Mouse (Mus musculus): ENCODE measurements around the gene Olfr243. TPM values are rescaled to one million over a fixed set of nuclear protein-coding genes. Genes with fewer than 3 reads are reported as not detected.
A peak's percentile ranks its signal among the peaks of the same experiment; 100 is the strongest.
"Not testable (repeated sequence)": the region's sequence is repeated elsewhere in the genome, so short reads cannot be mapped to it uniquely, and the experiment has no call there.

The Olfr243 gene
- total and polyA plus RNA-seq, 2 experiments: not detected

GRCm38 (mm10) chr7:103730074-103730473 is 15.6 kb downstream of the Olfr243 start, which contains the start of gene Olfr628:
Olfr628 (plus strand) TSS chr7:103730374.
- Histone ChIP-seq H3K27me3 (ENCODE audit: control insufficient read depth, insufficient read depth, low read length) (no peaks in the 10 kb centered on the region), H3K36me3 (ENCODE audit: control insufficient read depth, insufficient read depth, low read length) (no peaks in the 10 kb centered on the region), H3K79me2 (ENCODE audit: control insufficient read depth, insufficient read depth, low read length) (no peaks in the 10 kb centered on the region), H3K9ac (ENCODE audit: low read depth, low read length) (no peak within 1 kb of the TSS), H3K4me1 (ENCODE audit: control insufficient read depth, insufficient read depth, low read length) (no peaks in the 10 kb centered on the region), H3K4me3 (ENCODE audit: insufficient read depth, low read depth, low read length) (no peak within 1 kb of the TSS), H3K27ac (replicated peaks; ENCODE audit: insufficient read depth, low read depth, low read length) (no peak within 1 kb of the TSS)
- TF ChIP-seq CTCF (IDR thresholded peaks at IDR 0.05; ENCODE audit: low read depth, low read length): no peak
- TF ChIP-seq POLR2A (IDR thresholded peaks at IDR 0.05; ENCODE audit: extremely low read depth, insufficient read depth, low read length): no peak
- DNase-seq (ENCODE audit: extremely low read depth, low read depth, low spot score): no peak
- WGBS: 85% methylated on average over 1 of the region's 1 CpGs

- no peaks in the 10 kb centered on the region for H3K4me1 ChIP-seq (ENCODE audit: control insufficient read depth, insufficient read depth, low read length)
- no peak for DNase-seq (ENCODE audit: extremely low read depth, low read depth, low spot score)
- no peak within 1 kb of the TSS for H3K9ac ChIP-seq (ENCODE audit: low read depth, low read length)
- TF ChIP-seq CTCF (IDR thresholded peaks at IDR 0.05; ENCODE audit: low read depth, low read length) (no peak), POLR2A (IDR thresholded peaks at IDR 0.05; ENCODE audit: extremely low read depth, insufficient read depth, low read length) (no peak)
- no peaks in the 10 kb centered on the region for H3K27me3 ChIP-seq (ENCODE audit: control insufficient read depth, insufficient read depth, low read length)
- H3K79me2 ChIP-seq (ENCODE audit: control insufficient read depth, insufficient read depth, low read length): no peaks in the 10 kb centered on the region
- H3K36me3 ChIP-seq (ENCODE audit: control insufficient read depth, insufficient read depth, low read length): no peaks in the 10 kb centered on the region
- H3K27ac ChIP-seq (replicated peaks; ENCODE audit: insufficient read depth, low read depth, low read length): no peak within 1 kb of the TSS
- no peak within 1 kb of the TSS for H3K4me3 ChIP-seq (ENCODE audit: insufficient read depth, low read depth, low read length)
- 77% methylated on average over 2 of the region's 2 CpGs for WGBS
Observed at GRCm38 (mm10) chr7:103744843-103745242, 30.4 kb downstream of the Olfr243 start, which contains the start of gene Olfr629. Olfr629 (minus strand) TSS chr7:103744943.

- no peak for TF ChIP-seq POLR2A (IDR thresholded peaks at IDR 0.05; ENCODE audit: extremely low read depth, insufficient read depth, low read length)
- no peak for TF ChIP-seq CTCF (IDR thresholded peaks at IDR 0.05; ENCODE audit: low read depth, low read length)
- H3K36me3 ChIP-seq (ENCODE audit: control insufficient read depth, insufficient read depth, low read length): no peaks in the 10 kb centered on the region
- no peak within 1 kb of the TSS for H3K9ac ChIP-seq (ENCODE audit: low read depth, low read length)
- 38% methylated on average over 2 of the region's 2 CpGs for WGBS
- no peaks in the 10 kb centered on the region for H3K27me3 ChIP-seq (ENCODE audit: control insufficient read depth, insufficient read depth, low read length)
- no peaks in the 10 kb centered on the region for H3K4me1 ChIP-seq (ENCODE audit: control insufficient read depth, insufficient read depth, low read length)
- no peak within 1 kb of the TSS for H3K4me3 ChIP-seq (ENCODE audit: insufficient read depth, low read depth, low read length)
- no peak for DNase-seq (ENCODE audit: extremely low read depth, low read depth, low spot score)
- no peak within 1 kb of the TSS for H3K27ac ChIP-seq (replicated peaks; ENCODE audit: insufficient read depth, low read depth, low read length)
- H3K79me2 ChIP-seq (ENCODE audit: control insufficient read depth, insufficient read depth, low read length): no peaks in the 10 kb centered on the region
Observed at GRCm38 (mm10) chr7:103757233-103757632, 42.8 kb downstream of the Olfr243 start, which contains the start of gene Olfr630. Olfr630 (minus strand) TSS chr7:103757333.

- not testable (repeated sequence) for H3K79me2 ChIP-seq (ENCODE audit: control insufficient read depth, insufficient read depth, low read length); H3K36me3 ChIP-seq (ENCODE audit: control insufficient read depth, insufficient read depth, low read length); H3K9ac ChIP-seq (ENCODE audit: low read depth, low read length); H3K27me3 ChIP-seq (ENCODE audit: control insufficient read depth, insufficient read depth, low read length); H3K27ac ChIP-seq (replicated peaks; ENCODE audit: insufficient read depth, low read depth, low read length); H3K4me1 ChIP-seq (ENCODE audit: control insufficient read depth, insufficient read depth, low read length); H3K4me3 ChIP-seq (ENCODE audit: insufficient read depth, low read depth, low read length)
- 74% methylated on average over 6 of the region's 6 CpGs for WGBS
- DNase-seq (ENCODE audit: extremely low read depth, low read depth, low spot score): peak; percentile 12
Observed at GRCm38 (mm10) chr7:103762212-103762611, 47.7 kb downstream of the Olfr243 start.

- H3K4me3 ChIP-seq (ENCODE audit: insufficient read depth, low read depth, low read length); H3K79me2 ChIP-seq (ENCODE audit: control insufficient read depth, insufficient read depth, low read length); H3K4me1 ChIP-seq (ENCODE audit: control insufficient read depth, insufficient read depth, low read length); H3K36me3 ChIP-seq (ENCODE audit: control insufficient read depth, insufficient read depth, low read length); H3K27me3 ChIP-seq (ENCODE audit: control insufficient read depth, insufficient read depth, low read length); H3K27ac ChIP-seq (replicated peaks; ENCODE audit: insufficient read depth, low read depth, low read length); DNase-seq (ENCODE audit: extremely low read depth, low read depth, low spot score); H3K9ac ChIP-seq (ENCODE audit: low read depth, low read length): not testable (repeated sequence)
- WGBS: 79% methylated on average over 6 of the region's 6 CpGs
Observed at GRCm38 (mm10) chr7:103767687-103768086, 53.2 kb downstream of the Olfr243 start.

Other genes with a start within 250 kb of the Olfr243 start
Only the 30 nearest of the 33 such genes appear.
- not detected in 2 replicates for gene Olfr609, start 216.6 kb upstream of the Olfr243 start, total RNA-seq (2014; rRNA removed)
- gene Olfr609, start 216.6 kb upstream of the Olfr243 start, polyA plus RNA-seq (2012; rRNA removed): not detected in 2 replicates
- not detected in 2 replicates for gene Olfr610, start 202.5 kb upstream of the Olfr243 start, total RNA-seq (2014; rRNA removed)
- not detected in 2 replicates for gene Olfr610, start 202.5 kb upstream of the Olfr243 start, polyA plus RNA-seq (2012; rRNA removed)
- gene Olfr611, start 193.8 kb upstream of the Olfr243 start, total RNA-seq (2014; rRNA removed): not detected in 2 replicates
- not detected in 2 replicates for gene Olfr611, start 193.8 kb upstream of the Olfr243 start, polyA plus RNA-seq (2012; rRNA removed)
- not detected in 2 replicates for gene Olfr612, start 172.0 kb upstream of the Olfr243 start, total RNA-seq (2014; rRNA removed)
- not detected in 2 replicates for gene Olfr612, start 172.0 kb upstream of the Olfr243 start, polyA plus RNA-seq (2012; rRNA removed)
- not detected in 2 replicates for gene Olfr613, start 166.6 kb upstream of the Olfr243 start, total RNA-seq (2014; rRNA removed)
- gene Olfr613, start 166.6 kb upstream of the Olfr243 start, polyA plus RNA-seq (2012; rRNA removed): not detected in 2 replicates
- not detected in 2 replicates for gene Olfr615, start 158.6 kb upstream of the Olfr243 start, total RNA-seq (2014; rRNA removed)
- not detected in 2 replicates for gene Olfr615, start 158.6 kb upstream of the Olfr243 start, polyA plus RNA-seq (2012; rRNA removed)
- not detected in 2 replicates for gene Olfr616, start 145.5 kb upstream of the Olfr243 start, total RNA-seq (2014; rRNA removed)
- not detected in 2 replicates for gene Olfr616, start 145.5 kb upstream of the Olfr243 start, polyA plus RNA-seq (2012; rRNA removed)
- gene Olfr617, start 141.6 kb upstream of the Olfr243 start, total RNA-seq (2014; rRNA removed): not detected in 2 replicates
- not detected in 2 replicates for gene Olfr617, start 141.6 kb upstream of the Olfr243 start, polyA plus RNA-seq (2012; rRNA removed)
- gene Olfr618, start 124.6 kb upstream of the Olfr243 start, total RNA-seq (2014; rRNA removed): not detected in 2 replicates
- gene Olfr618, start 124.6 kb upstream of the Olfr243 start, polyA plus RNA-seq (2012; rRNA removed): not detected in 2 replicates
- gene Olfr619, start 114.1 kb upstream of the Olfr243 start, total RNA-seq (2014; rRNA removed): not detected in 2 replicates
- not detected in 2 replicates for gene Olfr619, start 114.1 kb upstream of the Olfr243 start, polyA plus RNA-seq (2012; rRNA removed)
- not detected in 2 replicates for gene Olfr620, start 102.1 kb upstream of the Olfr243 start, total RNA-seq (2014; rRNA removed)
- not detected in 2 replicates for gene Olfr620, start 102.1 kb upstream of the Olfr243 start, polyA plus RNA-seq (2012; rRNA removed)
- gene Olfr622, start 72.0 kb upstream of the Olfr243 start, total RNA-seq (2014; rRNA removed): not detected in 2 replicates
- gene Olfr622, start 72.0 kb upstream of the Olfr243 start, polyA plus RNA-seq (2012; rRNA removed): not detected in 2 replicates
- gene Olfr623, start 51.0 kb upstream of the Olfr243 start, total RNA-seq (2014; rRNA removed): not detected in 2 replicates
- not detected in 2 replicates for gene Olfr623, start 51.0 kb upstream of the Olfr243 start, polyA plus RNA-seq (2012; rRNA removed)
- gene Olfr624, start 43.5 kb upstream of the Olfr243 start, total RNA-seq (2014; rRNA removed): under 0.01 and 0.07 TPM in 2 replicates
- not detected in 2 replicates for gene Olfr624, start 43.5 kb upstream of the Olfr243 start, polyA plus RNA-seq (2012; rRNA removed)
- not detected in 2 replicates for gene Olfr625-ps1, start 32.0 kb upstream of the Olfr243 start, total RNA-seq (2014; rRNA removed)
- not detected in 2 replicates for gene Olfr625-ps1, start 32.0 kb upstream of the Olfr243 start, polyA plus RNA-seq (2012; rRNA removed)
- gene Olfr628, start 15.7 kb downstream of the Olfr243 start, total RNA-seq (2014; rRNA removed): not detected in 2 replicates
- gene Olfr628, start 15.7 kb downstream of the Olfr243 start, polyA plus RNA-seq (2012; rRNA removed): not detected in 2 replicates
- not detected in 2 replicates for gene Olfr629, start 30.3 kb downstream of the Olfr243 start, total RNA-seq (2014; rRNA removed)
- gene Olfr629, start 30.3 kb downstream of the Olfr243 start, polyA plus RNA-seq (2012; rRNA removed): not detected in 2 replicates
- gene Olfr630, start 42.7 kb downstream of the Olfr243 start, total RNA-seq (2014; rRNA removed): not detected in 2 replicates
- not detected in 2 replicates for gene Olfr630, start 42.7 kb downstream of the Olfr243 start, polyA plus RNA-seq (2012; rRNA removed)
- not detected in 2 replicates for gene Olfr69, start 56.9 kb downstream of the Olfr243 start, total RNA-seq (2014; rRNA removed)
- gene Olfr69, start 56.9 kb downstream of the Olfr243 start, polyA plus RNA-seq (2012; rRNA removed): not detected in 2 replicates
- not detected in 2 replicates for gene Olfr68, start 65.0 kb downstream of the Olfr243 start, total RNA-seq (2014; rRNA removed)
- not detected in 2 replicates for gene Olfr68, start 65.0 kb downstream of the Olfr243 start, polyA plus RNA-seq (2012; rRNA removed)
- not detected in 2 replicates for gene Olfr67, start 77.2 kb downstream of the Olfr243 start, total RNA-seq (2014; rRNA removed)
- gene Olfr67, start 77.2 kb downstream of the Olfr243 start, polyA plus RNA-seq (2012; rRNA removed): not detected in 2 replicates
- gene Hbb-bt, start 99.3 kb downstream of the Olfr243 start, total RNA-seq (2014; rRNA removed): 116 and 144 TPM in 2 replicates
- gene Hbb-bt, start 99.3 kb downstream of the Olfr243 start, polyA plus RNA-seq (2012; rRNA removed): 56.2 and 75.5 TPM in 2 replicates
- 760 and 1,100 TPM in 2 replicates for gene Hbb-bs, start 113.4 kb downstream of the Olfr243 start, total RNA-seq (2014; rRNA removed)
- gene Hbb-bs, start 113.4 kb downstream of the Olfr243 start, polyA plus RNA-seq (2012; rRNA removed): 551 and 848 TPM in 2 replicates
- not detected in 2 replicates for gene Hbb-bh2, start 125.8 kb downstream of the Olfr243 start, total RNA-seq (2014; rRNA removed)
- gene Hbb-bh2, start 125.8 kb downstream of the Olfr243 start, polyA plus RNA-seq (2012; rRNA removed): not detected in 2 replicates
- not detected in 2 replicates for gene Hbb-bh1, start 128.5 kb downstream of the Olfr243 start, total RNA-seq (2014; rRNA removed)
- not detected in 2 replicates for gene Hbb-bh1, start 128.5 kb downstream of the Olfr243 start, polyA plus RNA-seq (2012; rRNA removed)
- gene Hbb-y, start 138.5 kb downstream of the Olfr243 start, total RNA-seq (2014; rRNA removed): not detected in 2 replicates
- gene Hbb-y, start 138.5 kb downstream of the Olfr243 start, polyA plus RNA-seq (2012; rRNA removed): not detected in 2 replicates
- not detected in 2 replicates for gene Olfr66, start 171.6 kb downstream of the Olfr243 start, total RNA-seq (2014; rRNA removed)
- not detected in 2 replicates for gene Olfr66, start 171.6 kb downstream of the Olfr243 start, polyA plus RNA-seq (2012; rRNA removed)
- gene Olfr64, start 179.8 kb downstream of the Olfr243 start, total RNA-seq (2014; rRNA removed): not detected in 2 replicates
- not detected in 2 replicates for gene Olfr64, start 179.8 kb downstream of the Olfr243 start, polyA plus RNA-seq (2012; rRNA removed)
- gene Olfr65, start 188.8 kb downstream of the Olfr243 start, total RNA-seq (2014; rRNA removed): not detected in 2 replicates
- not detected in 2 replicates for gene Olfr65, start 188.8 kb downstream of the Olfr243 start, polyA plus RNA-seq (2012; rRNA removed)
- not detected in 2 replicates for gene Olfr631, start 214.2 kb downstream of the Olfr243 start, total RNA-seq (2014; rRNA removed)
- not detected in 2 replicates for gene Olfr631, start 214.2 kb downstream of the Olfr243 start, polyA plus RNA-seq (2012; rRNA removed)

All from liver, adult 2 months (tissue).